Mouse (Mus musculus) intestine, embryonic 16.5 days (tissue): ENCODE results near the gene Dvl3. TPM values are rescaled to one million over a fixed set of nuclear protein-coding genes. Genes with fewer than 3 reads are reported as not detected.

Source experiments
- ATAC-seq: fragments of 200-750 bp; cut with Nextera tagmentation; 2 replicates; pipeline ENCODE4 v1.8.0; 2017; ENCODE audit warnings: moderate TSS enrichment, moderate library complexity
- H3K27ac ChIP-seq: fragments of 300-500 bp; sonication (generic); 2 replicates; pipeline ENCODE4 v1.5.1; 2014; ENCODE audit warnings: mild to moderate bottlenecking, low read length
- H3K27me3 ChIP-seq: fragments of 300-500 bp; sonication (generic); replicated peaks from 2 replicates; pipeline ENCODE4 v1.6.1; 2014; ENCODE audit warnings: low read length, control low read depth, mixed read lengths; ENCODE audit not compliant: control insufficient read depth, insufficient read depth
- H3K36me3 ChIP-seq: fragments of 300-500 bp; sonication (generic); 2 replicates; pipeline ENCODE4 v1.6.1; 2014; ENCODE audit warnings: low read length, control low read depth; ENCODE audit not compliant: control insufficient read depth, insufficient read depth
- H3K4me1 ChIP-seq: fragments of 300-500 bp; sonication (generic); 2 replicates; pipeline ENCODE4 v1.6.1; 2014; ENCODE audit warnings: low read length, control low read depth, mixed read lengths; ENCODE audit not compliant: control insufficient read depth, insufficient read depth
- H3K4me2 ChIP-seq: fragments of 300-500 bp; sonication (generic); 2 replicates; pipeline ENCODE4 v1.6.1; 2014; ENCODE audit warnings: low read depth, low read length, control low read depth
- H3K4me3 ChIP-seq: fragments of 300-500 bp; sonication (generic); 2 replicates; pipeline ENCODE4 v1.5.1; 2014; ENCODE audit warnings: mild to moderate bottlenecking, low read length
- H3K9ac ChIP-seq: fragments of 300-500 bp; sonication (generic); 2 replicates; pipeline ENCODE4 v1.6.1; 2014; ENCODE audit warnings: low read depth, low read length
- H3K9me3 ChIP-seq: fragments of 300-500 bp; sonication (generic); 2 replicates; pipeline ENCODE4 v1.6.1; 2016; ENCODE audit warnings: low read length, control low read depth; ENCODE audit not compliant: control insufficient read depth
- WGBS: fragments of 180-500 bp; shearing (Covaris S2); extraction: QIAGEN DNeasy Blood & Tissue Kit; methylation state at CpG from one replicate; pipeline ENCODE4 v1.1.7; 2014; 5-methylcytosine and 5-hydroxymethylcytosine counted together
- polyA plus RNA-seq: library from polyadenylated mRNA; unstranded; fragments of >200 nt; fragmentation: Nextera tagmentation; extraction: Ambion mirVana; gene quantifications from 2 replicates; pipeline ENCODE4 v1.2.1, GENCODE M21; 2015

Gene Dvl3
- polyA plus RNA-seq, 1 experiment from 2014 or later: 15.7 TPM

- 73% methylated on average over 2 of the region's 2 CpGs for WGBS
- Histone ChIP-seq H3K4me2 (no peak overlapping the region), H3K27me3 (no peaks in the 10 kb centered on the region), H3K4me1 (no peaks in the 10 kb centered on the region), H3K27ac (no peak overlapping the region), H3K36me3 (no peaks in the 10 kb centered on the region), H3K9ac (no peak overlapping the region), H3K9me3 (no peaks in the 10 kb centered on the region), H3K4me3 (no peak overlapping the region)
- no peak for ATAC-seq
Observed at GRCm38 (mm10) chr16:20491301-20491700, 25.5 kb upstream of the Dvl3 start.

- no peaks in the 10 kb centered on the region for H3K36me3 ChIP-seq
- no peak overlapping the region for H3K4me2 ChIP-seq
- H3K27ac ChIP-seq: no peak overlapping the region
- no peaks in the 10 kb centered on the region for H3K9me3 ChIP-seq
- H3K27me3 ChIP-seq: no peaks in the 10 kb centered on the region
- no peak for ATAC-seq
- peaks cover 9% of the 10 kb centered on the region; the same call in 1 of the 2 replicates for H3K4me1 ChIP-seq
- H3K9ac ChIP-seq: no peak overlapping the region
- WGBS: 73% methylated on average over 2 of the region's 2 CpGs
- no peak overlapping the region for H3K4me3 ChIP-seq
Observed at GRCm38 (mm10) chr16:20493452-20493851, 23.3 kb upstream of the Dvl3 start.

GRCm38 (mm10) chr16:20496671-20497600, 19.8 kb upstream of the Dvl3 start:
- WGBS: 26% methylated on average over 25 of the region's 25 CpGs
- Histone ChIP-seq H3K9me3 (no peaks in the 10 kb centered on the region), H3K4me3 (peak overlapping the region; percentile 42), H3K4me2 (peak overlapping the region; percentile 76), H3K9ac (peak overlapping the region; percentile 61; the same call in 1 of the 2 replicates), H3K36me3 (peaks cover 11% of the 10 kb centered on the region), H3K27me3 (no peaks in the 10 kb centered on the region), H3K27ac (peak overlapping the region; percentile 37; the same call in 1 of the 2 replicates), H3K4me1 (peaks cover 12% of the 10 kb centered on the region; the same call in 1 of the 2 replicates)
- ATAC-seq: peak; percentile 39; the same call in 1 of the 2 replicates

DNA sequence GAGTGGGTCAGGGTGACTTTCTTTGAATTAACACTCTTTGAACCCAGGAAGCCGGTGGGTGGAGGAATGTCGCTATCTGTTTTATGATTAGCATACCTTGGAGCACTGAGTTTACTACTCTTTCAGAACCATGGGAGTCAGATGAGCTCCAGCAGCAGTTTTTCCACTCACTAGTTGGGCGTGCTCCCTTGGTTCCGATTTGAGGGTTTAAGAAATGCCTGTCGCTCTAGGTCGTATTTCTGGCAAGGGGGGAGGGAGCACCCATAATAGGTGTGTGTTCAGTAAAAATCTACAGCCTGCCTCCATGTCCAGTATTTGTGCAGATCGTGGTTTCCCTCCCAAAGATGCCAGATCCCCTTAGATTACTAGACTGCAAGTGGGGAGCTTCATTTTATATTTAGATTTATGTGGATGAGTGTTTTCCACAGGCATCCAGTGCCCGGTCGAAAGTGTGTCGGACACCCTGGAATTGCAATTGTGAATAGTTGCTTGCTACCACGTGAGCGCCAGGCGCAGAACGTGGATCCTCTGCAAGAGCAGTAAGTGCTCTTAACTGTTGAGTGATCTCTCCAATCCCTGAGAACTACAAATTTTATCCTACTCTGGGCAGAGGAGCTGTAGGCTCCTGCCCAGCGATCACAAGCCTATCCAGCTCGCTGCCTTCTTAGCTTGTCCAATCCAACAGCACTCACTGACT, 18.7 kb upstream of the Dvl3 start:
- Histone ChIP-seq H3K9ac (peak overlapping the region; percentile 82), H3K4me3 (peak overlapping the region; percentile 68), H3K27me3 (no peaks in the 10 kb centered on the region), H3K36me3 (peaks cover 20% of the 10 kb centered on the region), H3K4me2 (peak overlapping the region; percentile 66), H3K4me1 (peaks cover 12% of the 10 kb centered on the region; the same call in 1 of the 2 replicates), H3K9me3 (no peaks in the 10 kb centered on the region), H3K27ac (peak overlapping the region; percentile 53)
- 9% methylated on average over 16 of the region's 16 CpGs for whole genome bisulfite sequencing
- peak; percentile 4 for ATAC-seq

DNA sequence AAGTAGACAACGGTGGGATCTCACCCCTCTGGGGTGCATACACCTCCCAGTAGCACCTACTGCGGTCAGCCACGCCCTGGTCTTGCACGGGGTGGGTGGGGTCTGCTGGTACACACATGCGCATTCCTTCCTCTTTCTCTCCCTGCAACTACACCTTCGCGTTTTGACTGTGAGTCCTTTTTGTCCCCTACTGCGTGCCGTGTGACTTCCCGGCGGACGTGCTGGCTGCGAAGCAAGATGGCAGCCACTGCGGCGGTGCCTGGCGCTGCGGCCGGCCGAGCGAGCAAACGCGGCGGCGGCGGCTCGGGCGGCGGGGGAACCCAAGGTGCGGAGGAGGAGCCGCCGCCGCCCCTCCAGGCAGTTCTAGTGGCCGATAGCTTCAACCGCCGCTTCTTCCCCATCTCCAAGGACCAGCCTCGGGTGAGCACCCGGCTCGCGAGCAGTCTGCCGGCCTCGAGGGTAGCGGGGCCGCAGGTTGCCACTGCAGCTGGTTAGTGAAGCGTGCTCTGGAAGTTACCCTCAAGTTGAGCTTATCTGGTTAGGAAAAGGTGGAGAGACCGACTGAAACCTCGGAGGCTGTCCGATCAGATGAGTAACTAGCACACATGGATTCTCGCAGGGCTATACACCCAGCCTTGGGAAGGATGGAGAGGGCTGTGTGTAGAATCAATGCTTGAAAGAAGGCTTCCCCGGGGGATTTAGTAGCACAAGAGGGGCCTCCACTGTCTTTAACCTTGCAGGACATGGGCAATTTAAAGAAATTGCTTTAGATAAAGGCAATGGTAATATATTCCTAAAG, 17.9 kb upstream of the Dvl3 start, which contains the start of gene Eif2b5:
Gene Eif2b5 (plus strand): TSS at position 141 of the 799 bp plus-strand sequence.
- Histone ChIP-seq H3K27me3 (no peaks in the 10 kb centered on the region), H3K36me3 (peaks cover 25% of the 10 kb centered on the region), H3K4me3 (peak within 1 kb of the TSS; percentile 68), H3K9me3 (no peaks in the 10 kb centered on the region), H3K9ac (peak within 1 kb of the TSS; percentile 82), H3K4me2 (peak within 1 kb of the TSS; percentile 66), H3K4me1 (peaks cover 12% of the 10 kb centered on the region; the same call in 1 of the 2 replicates), H3K27ac (peak within 1 kb of the TSS; percentile 53)
- under 1% methylated on average over 48 of the region's 49 CpGs for WGBS
- peak; percentile 96 for ATAC-seq

- H3K27me3 ChIP-seq: no peaks in the 10 kb centered on the region
- H3K27ac ChIP-seq: no peak overlapping the region
- no peak for ATAC-seq
- H3K36me3 ChIP-seq: peaks cover 60% of the 10 kb centered on the region
- no peak overlapping the region for H3K4me2 ChIP-seq
- H3K9me3 ChIP-seq: no peaks in the 10 kb centered on the region
- H3K4me1 ChIP-seq: no peaks in the 10 kb centered on the region
- 90% methylated on average over 8 of the region's 8 CpGs for whole genome bisulfite sequencing
- no peak overlapping the region for H3K4me3 ChIP-seq
- no peak overlapping the region for H3K9ac ChIP-seq
Observed at GRCm38 (mm10) chr16:20506000-20506399, 10.8 kb upstream of the Dvl3 start.

DNA sequence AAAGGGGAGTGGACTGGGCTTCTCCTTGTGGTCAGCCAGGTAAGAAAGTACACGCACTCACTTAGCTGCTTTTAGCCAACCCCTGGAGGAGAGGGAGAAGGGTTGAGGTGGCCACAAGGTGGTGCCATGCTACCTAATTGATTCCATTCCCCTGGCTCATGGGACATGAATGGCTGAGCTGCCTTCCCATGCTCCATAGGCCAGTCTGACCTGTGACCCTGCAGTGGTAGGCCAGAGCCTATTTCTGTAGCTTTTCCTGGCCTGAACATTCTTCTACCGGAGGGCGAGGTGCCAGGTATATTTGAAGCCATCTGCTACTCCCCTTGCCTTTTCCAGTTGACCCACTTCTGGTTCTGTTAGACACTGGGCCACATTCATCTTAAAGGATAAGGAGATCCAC, 7.4 kb upstream of the Dvl3 start:
- peak; percentile 70 for ATAC-seq
- Histone ChIP-seq H3K4me1 (no peaks in the 10 kb centered on the region), H3K4me2 (no peak overlapping the region), H3K27ac (no peak overlapping the region), H3K9me3 (no peaks in the 10 kb centered on the region), H3K4me3 (no peak overlapping the region), H3K27me3 (no peaks in the 10 kb centered on the region), H3K9ac (no peak overlapping the region), H3K36me3 (peaks cover 40% of the 10 kb centered on the region; the same call in 1 of the 2 replicates)
- 78% methylated on average over 3 of the region's 3 CpGs for WGBS

DNA sequence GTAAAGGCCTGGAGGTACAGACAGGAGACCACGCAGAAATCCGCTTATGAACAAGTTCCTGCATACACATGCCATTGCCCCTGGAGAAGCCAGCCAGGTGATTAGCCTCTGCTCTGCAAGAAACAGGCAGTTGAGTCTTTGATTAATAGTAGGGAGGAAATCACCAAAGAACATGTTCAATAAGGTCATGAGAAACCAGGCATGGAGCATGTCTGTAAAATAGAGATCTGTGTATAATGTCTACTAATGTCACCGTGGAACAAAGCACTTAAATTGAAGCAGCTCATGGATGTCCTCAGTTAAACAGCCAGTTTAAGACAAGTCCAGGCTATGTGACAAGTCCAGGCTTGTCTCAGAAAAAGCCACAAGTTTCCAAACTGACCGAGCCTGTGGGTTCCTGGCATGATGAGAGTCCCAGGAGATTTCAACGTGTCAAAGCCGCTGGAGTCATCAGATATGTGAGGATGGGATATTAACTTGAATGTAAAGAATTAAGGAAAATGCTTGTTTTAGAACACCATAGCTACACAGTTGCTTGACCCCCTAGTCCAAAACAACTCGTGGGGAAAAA, 5.4 kb upstream of the Dvl3 start:
- Histone ChIP-seq H3K9ac (no peak overlapping the region), H3K4me1 (0 out of 2 replicates have a peak, but pooled peaks cover 2% of the 10 kb centered on the region)
- 89% methylated on average over 7 of the region's 7 CpGs for WGBS

More for the DNA sequence above, 5.4 kb upstream of the Dvl3 start:
- Histone ChIP-seq H3K27ac (no peak overlapping the region), H3K36me3 (peaks cover 33% of the 10 kb centered on the region; the same call in 1 of the 2 replicates), H3K27me3 (no peaks in the 10 kb centered on the region), H3K4me3 (no peak overlapping the region), H3K4me2 (no peak overlapping the region), H3K9me3 (no peaks in the 10 kb centered on the region)
- no peak for ATAC-seq
